Mouse (Mus musculus) limb, embryonic 14.5 days (tissue): ENCODE measurements around the gene Pnpo. TPM values are rescaled to one million over a fixed set of nuclear protein-coding genes. Genes with fewer than 3 reads are reported as not detected.

Experiments
- ATAC-seq: fragments of 200-750 bp; cut with Nextera tagmentation; 2 replicates; pipeline ENCODE4 v1.8.0; 2017; ENCODE audit warnings: low read depth, moderate number of reproducible peaks, moderate TSS enrichment; ENCODE audit not compliant: low FRiP score
- DNase-seq: peaks from one replicate; pipeline ENCODE4 v3.0.0-alpha.2; 2015; ENCODE audit warnings: low spot score
- H3K27ac ChIP-seq: fragments of 300-500 bp; sonication (generic); replicated peaks from 2 replicates; pipeline ENCODE4 v1.5.1; 2014; ENCODE audit warnings: low read depth, mild to moderate bottlenecking, low read length, moderate library complexity, mixed read lengths
- H3K27me3 ChIP-seq: fragments of 300-500 bp; sonication (generic); 2 replicates; pipeline ENCODE4 v1.6.1; 2014; ENCODE audit warnings: low read length, mixed read lengths; ENCODE audit not compliant: control insufficient read depth, insufficient read depth
- H3K36me3 ChIP-seq: fragments of 300-500 bp; sonication (generic); 2 replicates; pipeline ENCODE4 v1.6.1; 2014; ENCODE audit warnings: mild to moderate bottlenecking, low read length, moderate library complexity, mixed read lengths; ENCODE audit not compliant: control insufficient read depth, insufficient read depth
- H3K4me1 ChIP-seq: fragments of 300-500 bp; sonication (generic); 2 replicates; pipeline ENCODE4 v1.6.1; 2014; ENCODE audit warnings: antibody characterized with exemption, low read length, mixed read lengths; ENCODE audit not compliant: control insufficient read depth, insufficient read depth
- H3K4me2 ChIP-seq: fragments of 300-500 bp; sonication (generic); replicated peaks from 2 replicates; pipeline ENCODE4 v1.6.1; 2014; ENCODE audit warnings: low read depth, mild to moderate bottlenecking, low read length, moderate library complexity; ENCODE audit not compliant: severe bottlenecking
- H3K4me3 ChIP-seq: fragments of 300-500 bp; sonication (generic); replicated peaks from 2 replicates; pipeline ENCODE4 v1.5.1; 2014; ENCODE audit warnings: low read length
- H3K9ac ChIP-seq: fragments of 300-500 bp; sonication (generic); 2 replicates; pipeline ENCODE4 v1.6.1; 2014; ENCODE audit warnings: mild to moderate bottlenecking, low read depth, low read length, moderate library complexity; ENCODE audit not compliant: severe bottlenecking
- H3K9me3 ChIP-seq: fragments of 300-500 bp; sonication (generic); 2 replicates; pipeline ENCODE4 v1.6.1; 2016; ENCODE audit warnings: low read length; ENCODE audit not compliant: control insufficient read depth
- POLR2A ChIP-seq: fragments of 200-500 bp; IDR thresholded peaks from 2 replicates; pipeline ENCODE4 v1.8.0; 2012; ENCODE audit warnings: inconsistent platforms, mild to moderate bottlenecking, moderate library complexity, borderline replicate concordance; ENCODE audit not compliant: insufficient read depth, insufficient read length; ENCODE audit errors: extremely low read depth
- WGBS: fragments of 180-500 bp; shearing (Covaris S2); extraction: QIAGEN DNeasy Blood & Tissue Kit; methylation state at CpG from one replicate; pipeline ENCODE4 v1.1.7; 2014; 5-methylcytosine and 5-hydroxymethylcytosine counted together
- polyA plus RNA-seq, 2 experiments: library from polyadenylated mRNA; depleted of rRNA in 1 of 2; stranded (reverse) in 1 of 2; unstranded in 1 of 2; fragments of >200 nt; fragmentation: Nextera tagmentation in 1 of 2; extraction: Ambion mirVana in 1 of 2; gene quantifications; 2 replicates each; pipeline versions ENCODE4 v1.2.1 to v1.2.3; 2012 to 2014

Pnpo gene
- polyA plus RNA-seq, 2 experiments, result 13.9 to 24.2 TPM

GRCm38 (mm10) chr11:96925469-96926148, 18.2 kb downstream of the Pnpo start:
- Histone ChIP-seq H3K27ac (no peak overlapping the region), H3K9me3 (no peaks in the 10 kb centered on the region), H3K4me2 (no peak overlapping the region), H3K4me3 (no peak overlapping the region), H3K27me3 (peaks cover 20% of the 10 kb centered on the region), H3K4me1 (no peaks in the 10 kb centered on the region), H3K36me3 (no peaks in the 10 kb centered on the region), H3K9ac (no peak overlapping the region)
- TF ChIP-seq POLR2A, result no peak
- 82% methylated on average over 12 of the region's 12 CpGs for WGBS
- ATAC-seq (no peak), DNase-seq (no peak)

GRCm38 (mm10) chr11:96924861-96925260, 18.9 kb downstream of the Pnpo start:
- Histone ChIP-seq H3K27ac (no peak overlapping the region), H3K4me2 (no peak overlapping the region), H3K9ac (no peak overlapping the region), H3K4me3 (no peak overlapping the region), H3K36me3 (no peaks in the 10 kb centered on the region), H3K27me3 (peaks cover 20% of the 10 kb centered on the region), H3K4me1 (no peaks in the 10 kb centered on the region), H3K9me3 (no peaks in the 10 kb centered on the region)
- WGBS, result 80% methylated on average over 11 of the region's 11 CpGs
- ATAC-seq (no peak), DNase-seq (no peak)
- no peak for TF ChIP-seq POLR2A

GRCm38 (mm10) chr11:96919003-96919402, 24.8 kb downstream of the Pnpo start:
- Histone ChIP-seq H3K27me3 (no peaks in the 10 kb centered on the region), H3K9me3 (no peaks in the 10 kb centered on the region), H3K9ac (no peak overlapping the region), H3K4me3 (no peak overlapping the region), H3K27ac (no peak overlapping the region), H3K4me2 (no peak overlapping the region), H3K36me3 (no peaks in the 10 kb centered on the region), H3K4me1 (peaks cover 9% of the 10 kb centered on the region)
- TF ChIP-seq POLR2A, result no peak
- no peak for DNase-seq
- WGBS, result 45% methylated on average over 6 of the region's 6 CpGs
- ATAC-seq, result no peak

- Histone ChIP-seq H3K4me1 (peaks cover 9% of the 10 kb centered on the region), H3K4me2 (no peak overlapping the region), H3K9ac (no peak overlapping the region), H3K9me3 (no peaks in the 10 kb centered on the region), H3K27ac (no peak overlapping the region), H3K4me3 (no peak overlapping the region), H3K27me3 (no peaks in the 10 kb centered on the region), H3K36me3 (peaks cover 7% of the 10 kb centered on the region; the same call in 1 of the 2 replicates)
- 84% methylated on average over 6 of the region's 6 CpGs for WGBS
- TF ChIP-seq POLR2A, result no peak
- ATAC-seq (no peak), DNase-seq (no peak)
Measured at GRCm38 (mm10) chr11:96917415-96917814, 26.4 kb downstream of the Pnpo start.

- DNase-seq, result no peak
- Histone ChIP-seq H3K4me2 (peak overlapping the region; percentile 46), H3K27ac (no peak overlapping the region), H3K4me3 (peak overlapping the region; percentile 85), H3K4me1 (peaks cover 9% of the 10 kb centered on the region), H3K9me3 (no peaks in the 10 kb centered on the region), H3K36me3 (peaks cover 11% of the 10 kb centered on the region), H3K9ac (no peak overlapping the region), H3K27me3 (no peaks in the 10 kb centered on the region)
- WGBS, result 33% methylated on average over 13 of the region's 13 CpGs
- TF ChIP-seq POLR2A, result no peak
- peak; percentile 1; the same call in 1 of the 2 replicates for ATAC-seq
Measured at GRCm38 (mm10) chr11:96916885-96917396, 26.8 kb downstream of the Pnpo start.
